In the genomic region with DNA sequence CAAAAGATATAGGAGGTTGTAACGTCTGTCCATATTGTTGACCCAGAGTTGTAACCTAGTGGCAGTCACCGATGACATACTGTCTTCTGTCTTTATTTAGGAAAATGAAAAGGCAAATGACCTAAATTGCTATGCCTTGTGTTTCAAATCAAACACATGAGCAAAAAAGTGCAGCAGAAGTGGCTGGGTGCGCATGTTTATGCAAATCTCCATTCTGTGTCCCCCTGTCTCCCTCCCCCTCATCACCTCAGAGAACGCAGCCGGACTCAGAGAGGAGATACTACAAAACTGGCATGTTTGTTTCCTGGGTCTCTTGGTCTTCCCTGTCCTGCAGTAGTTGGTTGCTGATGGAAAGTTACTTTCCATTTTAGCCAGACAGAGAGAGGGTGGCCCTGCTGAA, we compare ENCODE assay signal across 21 mouse cellular contexts.
"Had no signal": no experiment of that assay in that cellular context is flagged by ENCODE, and none has a peak within 500 bp of the region (broad histone marks: within the 10 kb centered on the region; RNA-seq: fewer than 3 reads in every experiment).

No protein-coding gene starts in this region.

- ATAC-seq: intestine, postnatal 0 days; midbrain, embryonic 13.5 days; midbrain, embryonic 16.5 days had no signal

- H3K27me3 ChIP-seq: limb, embryonic 13.5 days; lung, embryonic 15.5 days; midbrain, embryonic 13.5 days; stomach, embryonic 15.5 days had no signal

- H3K4me3 ChIP-seq: layer of hippocampus, adult 2 months; limb, embryonic 10.5 days; limb, embryonic 13.5 days; lung, embryonic 15.5 days; midbrain, embryonic 10.5 days; midbrain, embryonic 13.5 days; stomach, embryonic 15.5 days had no signal

- H3K4me1 ChIP-seq: limb, embryonic 13.5 days; lung, embryonic 15.5 days; midbrain, embryonic 10.5 days; midbrain, embryonic 13.5 days had no signal

- H3K9ac ChIP-seq: limb, embryonic 13.5 days; lung, embryonic 15.5 days; midbrain, embryonic 13.5 days; stomach, embryonic 15.5 days had no signal

- H3K36me3 ChIP-seq: limb, embryonic 10.5 days; limb, embryonic 13.5 days; lung, embryonic 15.5 days; midbrain, embryonic 13.5 days; stomach, embryonic 15.5 days had no signal

- H3K27ac ChIP-seq: kidney, postnatal 0 days; layer of hippocampus, adult 2 months; limb, embryonic 10.5 days; limb, embryonic 13.5 days; lung, embryonic 15.5 days; midbrain, embryonic 10.5 days; midbrain, embryonic 13.5 days; stomach, embryonic 15.5 days had no signal

- DNase-seq: kidney, adult 2 months; kidney, postnatal 25 days; layer of hippocampus, adult 9-11 months; lung, adult 18-20 months; lung, postnatal 10 days; lung, postnatal 36 days; right cerebral cortex, adult 18-20 months; right cerebral cortex, postnatal 14 days; right cerebral cortex, postnatal 4 days; thymus, adult 18-20 months; thymus, postnatal 4 days had no signal

- H3K4me2 ChIP-seq: limb, embryonic 13.5 days; lung, embryonic 15.5 days; midbrain, embryonic 13.5 days; stomach, embryonic 15.5 days had no signal

- H3K9me3 ChIP-seq: limb, embryonic 10.5 days; lung, embryonic 15.5 days; stomach, embryonic 15.5 days had no signal
